Mouse (Mus musculus) skeletal muscle tissue, adult 2 months (tissue): Measurements from ENCODE around the gene Gm21560.
"Not testable (repeated sequence)": the region's sequence is repeated elsewhere in the genome, so short reads cannot be mapped to it uniquely, and the experiment has no call there.

Source experiments
- DNase-seq: peaks from one replicate; pipeline ENCODE4 v3.0.0-alpha.2; 2012; ENCODE audit warnings: low read depth, low spot score

Gene Gm21560

GRCm38 (mm10) chr14:6219192-6219591, at the start of gene Gm21560:
Gene Gm21560, minus strand, starts transcription at chr14:6219292.
- DNase-seq, result not testable (repeated sequence)

- DNase-seq, result not testable (repeated sequence)
Observed at GRCm38 (mm10) chr14:6163538-6163937, 55.6 kb downstream of the Gm21560 start.

- not testable (repeated sequence) for DNase-seq
Observed at GRCm38 (mm10) chr14:6161085-6161484, 58.0 kb downstream of the Gm21560 start.
